In the genomic region with DNA sequence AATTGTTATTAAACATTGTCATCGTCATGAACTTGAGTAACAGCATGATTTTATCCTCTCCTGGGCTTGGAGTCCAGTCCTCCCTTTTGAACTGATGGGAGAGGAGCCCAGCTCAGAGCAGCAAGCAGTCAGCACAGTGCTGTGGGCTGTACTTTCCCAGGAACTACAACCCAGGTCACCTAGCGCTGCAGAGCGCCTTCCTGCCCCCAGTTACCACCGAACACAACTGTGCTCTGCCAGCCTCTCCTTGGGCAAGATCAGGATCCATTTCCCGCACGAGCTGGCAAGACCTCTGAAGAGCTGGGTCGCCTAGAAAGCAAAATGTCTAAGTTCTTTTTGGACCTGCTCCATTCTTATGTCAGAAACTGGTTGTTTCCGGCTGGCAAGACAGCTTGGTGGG, we compare ENCODE assay signal across 22 mouse cellular contexts. TPM values are rescaled to one million over a fixed set of nuclear protein-coding genes. Genes with fewer than 3 reads are reported as not detected.
"Had no signal": no experiment of that assay in that cellular context is flagged by ENCODE, and none has a peak within 500 bp of the region (broad histone marks: within the 10 kb centered on the region; RNA-seq: fewer than 3 reads in every experiment).

No protein-coding gene starts in this region.

- H3K9me3 ChIP-seq: lung, embryonic 15.5 days; midbrain, embryonic 15.5 days; stomach, embryonic 15.5 days had no signal

- H3K36me3 ChIP-seq: lung, embryonic 15.5 days; midbrain, embryonic 13.5 days; midbrain, embryonic 15.5 days; neural tube, embryonic 12.5 days; stomach, embryonic 15.5 days had no signal

- H3K4me3 ChIP-seq: lung, embryonic 15.5 days; megakaryocyte, embryonic 14.5 days; midbrain, embryonic 13.5 days; midbrain, embryonic 15.5 days; neural tube, embryonic 12.5 days; stomach, embryonic 15.5 days had no signal

- H3K27me3 ChIP-seq: lung, embryonic 15.5 days; midbrain, embryonic 13.5 days; midbrain, embryonic 15.5 days; neural tube, embryonic 12.5 days; stomach, embryonic 15.5 days had no signal

- H3K4me2 ChIP-seq: lung, embryonic 15.5 days; midbrain, embryonic 11.5 days; midbrain, embryonic 13.5 days; midbrain, embryonic 15.5 days; neural tube, embryonic 12.5 days; stomach, embryonic 15.5 days had no signal

- H3K4me1 ChIP-seq: lung, embryonic 15.5 days; midbrain, embryonic 13.5 days; midbrain, embryonic 15.5 days; neural tube, embryonic 12.5 days; stomach, embryonic 15.5 days had no signal

- ATAC-seq: lung, postnatal 0 days; midbrain, embryonic 13.5 days; midbrain, embryonic 15.5 days had no signal

- H3K27ac ChIP-seq: lung, embryonic 15.5 days; macrophage; midbrain, embryonic 13.5 days; midbrain, embryonic 15.5 days; neural tube, embryonic 12.5 days; stomach, embryonic 15.5 days; stomach, postnatal 0 days had no signal

- H3K9ac ChIP-seq: lung, embryonic 15.5 days; midbrain, embryonic 13.5 days; midbrain, embryonic 15.5 days; neural tube, embryonic 12.5 days; stomach, embryonic 15.5 days had no signal

- DNase-seq: lung, adult 2 months; lung, postnatal 14 days; lung, postnatal 36 days; right cerebral cortex, postnatal 14 days; thymus, adult 2 months; thymus, postnatal 25 days; thymus, postnatal 4 days had no signal

RNA-seq across cellular contexts. Expression of a gene that starts 17.4 kb away (rescaled TPM):
- total RNA-seq: megakaryocyte progenitor cell, adult 5-6 weeks; monocyte, adult 5-6 weeks; neutrophil, adult 5-6 weeks had no signal
- polyA plus RNA-seq: macrophage; spleen, adult 2 months; stomach, embryonic 15.5 days; stomach, postnatal 0 days; urinary bladder, adult 2 months had no signal

RNA-seq across cellular contexts. Expression of a gene that starts 28.2 kb away (rescaled TPM):
- total RNA-seq: megakaryocyte progenitor cell, adult 5-6 weeks; monocyte, adult 5-6 weeks; neutrophil, adult 5-6 weeks had no signal
- polyA plus RNA-seq: lung, adult 2 months; macrophage; spleen, adult 2 months had no signal
